Mouse (Mus musculus) layer of hippocampus, adult 11-12 months (tissue): Measurements from ENCODE around the gene Pofut1.

Source experiments
- DNase-seq: peaks from one replicate; pipeline ENCODE4 v3.0.0; 2022; ENCODE audit warnings: low spot score

Pofut1 gene

GRCm38 (mm10) chr2:153290938-153291928, 49.9 kb downstream of the Pofut1 start, which contains the start of gene Kif3b:
TSS of gene Kif3b (plus strand) at chr2:153291413.
- peak; percentile 88 for DNase-seq

- DNase-seq = no peak
Measured at GRCm38 (mm10) chr2:153292305-153292861, 51.0 kb downstream of the Pofut1 start.

GRCm38 (mm10) chr2:153295196-153295595, 53.9 kb downstream of the Pofut1 start:
- no peak for DNase-seq

GRCm38 (mm10) chr2:153297771-153298170, 56.4 kb downstream of the Pofut1 start:
- no peak for DNase-seq

GRCm38 (mm10) chr2:153298460-153298859, 57.1 kb downstream of the Pofut1 start:
- DNase-seq = no peak

- DNase-seq = peak; percentile 26
Measured at GRCm38 (mm10) chr2:153298863-153299262, 57.5 kb downstream of the Pofut1 start.

- DNase-seq = no peak
Measured at GRCm38 (mm10) chr2:153301123-153301522, 59.8 kb downstream of the Pofut1 start.

- DNase-seq = no peak
Measured at GRCm38 (mm10) chr2:153305240-153305639, 63.9 kb downstream of the Pofut1 start.

GRCm38 (mm10) chr2:153308586-153308985, 67.3 kb downstream of the Pofut1 start:
- no peak for DNase-seq

GRCm38 (mm10) chr2:153309106-153309505, 67.8 kb downstream of the Pofut1 start:
- DNase-seq = no peak

GRCm38 (mm10) chr2:153310228-153310627, 68.9 kb downstream of the Pofut1 start:
- no peak for DNase-seq

GRCm38 (mm10) chr2:153312884-153313283, 71.6 kb downstream of the Pofut1 start:
- DNase-seq = no peak

GRCm38 (mm10) chr2:153318408-153318807, 77.1 kb downstream of the Pofut1 start:
- no peak for DNase-seq

GRCm38 (mm10) chr2:153319036-153319643, 77.8 kb downstream of the Pofut1 start:
- no peak for DNase-seq
